Mouse (Mus musculus) kidney, postnatal 10 days (tissue): ENCODE measurements at regions not wholly inside any gene's neighbourhood (a gene's known extent, or its start where the extent isn't known, plus 50 kb on each side); places are given as distances from the start of the nearest gene placed in this dataset.

Experiments used
- DNase-seq: peaks from one replicate; pipeline ENCODE4 v3.0.0; 2021; ENCODE audit warnings: mixed read lengths

DNA sequence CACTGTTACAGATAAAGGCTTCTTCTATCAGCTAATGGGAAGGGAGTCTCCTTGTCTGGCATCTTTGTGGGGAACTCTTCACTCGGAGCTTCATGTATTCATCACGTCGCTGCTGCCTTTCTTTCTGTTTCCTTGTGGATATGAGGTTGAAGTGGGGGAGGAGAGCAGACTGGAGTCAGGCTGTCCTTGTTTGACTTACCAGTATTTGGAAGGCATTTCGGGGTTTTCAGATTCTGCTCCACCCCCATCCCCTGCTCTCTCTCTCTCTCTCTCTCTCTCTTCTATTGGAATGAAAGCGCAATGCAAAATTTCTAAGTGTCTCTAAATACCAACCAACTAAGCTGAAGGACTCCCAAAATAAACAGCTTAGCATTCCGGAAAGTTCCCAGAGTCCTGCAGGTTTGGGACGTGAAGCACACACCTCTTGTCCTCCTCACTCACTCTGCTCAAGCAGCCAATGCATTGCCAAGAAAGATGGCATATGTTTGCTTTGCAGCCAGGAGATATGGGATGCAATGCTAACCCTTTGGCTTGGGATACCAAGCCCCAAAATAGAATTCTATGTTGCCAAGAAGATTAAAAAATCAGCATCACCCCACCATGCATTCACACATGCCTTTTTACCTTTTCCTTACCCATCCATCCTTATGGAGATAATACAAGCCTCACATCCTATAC lies 670.3 kb downstream of the Cdk5rap2 start:
- no peak for DNase-seq
